Mouse (Mus musculus) small intestine, adult 2 months (tissue): ENCODE results near the gene Kcnip1. TPM values are rescaled to one million over a fixed set of nuclear protein-coding genes. Genes with fewer than 3 reads are reported as not detected.

Experiments used
- H3K27ac ChIP-seq: fragments of 200-500 bp; 2 replicates; pipeline ENCODE4 v1.5.1; 2012; ENCODE audit warnings: low read depth, low read length, control low read depth, inconsistent platforms; ENCODE audit not compliant: insufficient read depth
- H3K27me3 ChIP-seq: fragments of 200-500 bp; 2 replicates; pipeline ENCODE4 v1.6.1; 2012; ENCODE audit warnings: mild to moderate bottlenecking, moderate library complexity, low read length, inconsistent platforms; ENCODE audit not compliant: control insufficient read depth, insufficient read depth
- H3K36me3 ChIP-seq: fragments of 200-500 bp; 2 replicates; pipeline ENCODE4 v1.6.1; 2012; ENCODE audit warnings: mild to moderate bottlenecking, low read length, control low read depth, inconsistent platforms; ENCODE audit not compliant: control insufficient read depth, insufficient read depth
- H3K4me1 ChIP-seq: fragments of 200-500 bp; 2 replicates; pipeline ENCODE4 v1.6.1; 2012; ENCODE audit warnings: low read length, inconsistent platforms, mixed read lengths; ENCODE audit not compliant: control insufficient read depth, insufficient read depth, insufficient read length
- H3K4me3 ChIP-seq: fragments of 200-500 bp; 2 replicates; pipeline ENCODE4 v1.5.1; 2012; ENCODE audit warnings: low read depth, mild to moderate bottlenecking, control low read depth, inconsistent platforms, low read length, moderate library complexity
- CTCF ChIP-seq: fragments of 200-500 bp; IDR thresholded peaks from 2 replicates; pipeline ENCODE4 v1.5.1; 2012; ENCODE audit warnings: low read depth, mild to moderate bottlenecking, control low read depth, inconsistent platforms, low read length, moderate library complexity, mixed read lengths; ENCODE audit not compliant: insufficient replicate concordance, insufficient read length; ENCODE audit errors: extremely low read depth
- POLR2A ChIP-seq: fragments of 200-500 bp; IDR thresholded peaks from 2 replicates; pipeline ENCODE4 v1.6.1; 2012; ENCODE audit warnings: low read depth, mild to moderate bottlenecking, control low read depth, inconsistent platforms, low read length, moderate library complexity
- WGBS: fragments of 180-500 bp; shearing (Covaris S2); methylation state at CpG from one replicate; pipeline ENCODE4 v1.1.7; 2018; 5-methylcytosine and 5-hydroxymethylcytosine counted together
- polyA plus RNA-seq: library from polyadenylated mRNA; depleted of rRNA; stranded (reverse); fragments of >200 nt; gene quantifications from 2 replicates; pipeline ENCODE4 v1.2.3, GENCODE M21; 2012

Kcnip1 gene
- polyA plus RNA-seq, 1 experiment: 0.08 TPM

DNA sequence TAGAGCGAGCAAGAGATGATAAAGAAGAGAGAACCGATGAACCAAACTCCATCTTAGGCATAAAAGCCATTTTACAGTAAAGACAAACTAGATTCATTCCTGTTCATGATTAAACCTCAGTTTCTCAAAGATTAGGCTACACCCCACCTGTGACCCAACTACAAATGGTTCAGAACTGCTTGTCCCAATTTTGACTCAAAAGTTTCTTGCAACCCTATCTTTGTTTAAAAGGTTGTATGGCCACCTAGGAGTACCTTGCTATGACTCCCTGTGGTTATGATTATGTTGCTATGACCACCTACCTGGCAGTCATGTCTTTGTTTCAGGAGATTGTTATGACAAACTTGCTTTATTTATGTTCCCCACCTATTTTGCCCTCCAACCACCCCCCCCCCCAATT, 14.7 kb upstream of the Kcnip1 start:
- Histone ChIP-seq H3K4me1 (0 out of 2 replicates have a peak, but pooled peaks cover 5% of the 10 kb centered on the region), H3K27ac (no peak overlapping the region), H3K27me3 (no peaks in the 10 kb centered on the region), H3K36me3 (no peaks in the 10 kb centered on the region), H3K4me3 (no peak overlapping the region)
- WGBS: 68% methylated on average over 2 of the region's 2 CpGs
- TF ChIP-seq POLR2A (no peak), CTCF (no peak)

DNA sequence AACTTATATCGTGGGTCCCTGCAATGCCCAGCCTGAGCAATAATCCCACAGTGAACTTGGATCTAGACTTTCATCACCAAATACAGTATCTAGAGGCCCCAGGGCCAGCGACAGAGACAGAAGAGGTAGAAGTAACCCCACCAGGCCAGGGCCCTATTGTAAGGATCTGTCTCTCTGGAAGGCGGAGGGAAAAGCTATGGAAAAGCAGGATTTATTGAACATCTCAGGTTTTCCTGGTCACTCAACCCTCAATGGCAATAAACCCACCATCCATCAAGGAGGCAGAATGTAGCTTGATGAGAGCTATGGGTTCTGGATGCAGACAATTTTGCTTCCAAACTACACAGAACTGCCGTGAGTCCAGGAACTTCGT, 9.6 kb upstream of the Kcnip1 start:
- TF ChIP-seq CTCF: no peak
- Histone ChIP-seq H3K4me3 (no peak overlapping the region), H3K4me1 (no peaks in the 10 kb centered on the region), H3K27ac (no peak overlapping the region), H3K36me3 (no peaks in the 10 kb centered on the region), H3K27me3 (no peaks in the 10 kb centered on the region)
- 74% methylated on average over 5 of the region's 5 CpGs for WGBS

DNA sequence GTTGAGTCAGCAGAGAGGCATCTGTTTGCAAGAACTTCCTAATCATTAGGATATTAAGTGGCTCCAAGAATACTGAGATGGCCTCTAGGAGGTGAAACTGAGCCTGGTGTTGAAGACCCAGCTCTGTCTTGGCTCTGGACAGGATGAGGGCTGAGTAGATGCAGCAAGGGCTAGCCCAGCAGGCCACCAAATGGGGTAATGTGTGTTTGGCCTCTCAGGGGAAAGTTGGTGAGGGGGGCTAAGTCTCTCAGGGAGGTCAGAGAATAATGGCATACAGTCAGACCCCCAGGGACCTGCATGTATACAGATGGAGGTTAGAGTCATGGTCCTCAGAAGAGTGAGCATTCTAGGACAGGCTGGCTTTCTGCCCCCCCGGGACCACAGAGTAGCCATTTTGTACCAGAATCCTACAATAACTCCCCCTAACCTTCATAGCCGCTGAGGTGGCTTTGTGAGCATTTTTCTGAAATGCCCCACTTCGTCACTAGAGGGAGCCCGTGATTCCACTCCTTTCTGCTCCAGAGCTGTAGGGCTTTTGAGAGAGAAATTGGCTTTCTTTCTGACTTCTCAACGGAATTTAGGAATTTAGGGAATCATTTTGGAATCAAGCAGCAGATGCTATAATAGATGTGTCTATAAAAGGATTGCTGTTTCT, 9.1 kb upstream of the Kcnip1 start:
- TF ChIP-seq POLR2A (no peak), CTCF (peak; percentile 51; the same call in 1 of the 2 replicates)
- H3K4me3 ChIP-seq: no peak overlapping the region
- H3K4me1 ChIP-seq: no peaks in the 10 kb centered on the region
- no peaks in the 10 kb centered on the region for H3K27me3 ChIP-seq
- no peaks in the 10 kb centered on the region for H3K36me3 ChIP-seq
- H3K27ac ChIP-seq: no peak overlapping the region
- WGBS: 4% methylated on average over 5 of the region's 5 CpGs

DNA sequence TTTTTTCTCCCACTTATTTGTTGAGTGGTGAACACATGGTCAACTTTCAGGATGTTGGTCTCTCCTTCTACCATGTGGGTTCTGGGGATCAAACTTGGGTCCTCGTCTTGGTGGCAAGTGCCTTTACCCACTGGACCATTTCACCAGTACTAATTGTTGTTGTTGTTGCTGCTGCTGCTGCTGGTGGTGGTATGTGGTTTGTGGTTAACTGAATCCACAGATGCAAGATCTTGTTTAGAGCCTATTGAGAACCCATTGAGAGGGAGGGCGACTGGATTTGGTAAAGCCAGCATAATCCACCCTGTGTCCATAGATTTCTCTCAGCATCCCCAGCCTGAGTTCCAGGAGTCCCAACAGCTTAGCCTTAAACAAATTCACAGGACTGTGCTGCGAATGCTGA, 7.5 kb upstream of the Kcnip1 start:
- Histone ChIP-seq H3K36me3 (no peaks in the 10 kb centered on the region), H3K27ac (no peak overlapping the region), H3K4me1 (no peaks in the 10 kb centered on the region), H3K27me3 (no peaks in the 10 kb centered on the region), H3K4me3 (no peak overlapping the region)
- WGBS: 66% methylated on average over 3 of the region's 3 CpGs
- TF ChIP-seq CTCF (no peak), POLR2A (no peak)

DNA sequence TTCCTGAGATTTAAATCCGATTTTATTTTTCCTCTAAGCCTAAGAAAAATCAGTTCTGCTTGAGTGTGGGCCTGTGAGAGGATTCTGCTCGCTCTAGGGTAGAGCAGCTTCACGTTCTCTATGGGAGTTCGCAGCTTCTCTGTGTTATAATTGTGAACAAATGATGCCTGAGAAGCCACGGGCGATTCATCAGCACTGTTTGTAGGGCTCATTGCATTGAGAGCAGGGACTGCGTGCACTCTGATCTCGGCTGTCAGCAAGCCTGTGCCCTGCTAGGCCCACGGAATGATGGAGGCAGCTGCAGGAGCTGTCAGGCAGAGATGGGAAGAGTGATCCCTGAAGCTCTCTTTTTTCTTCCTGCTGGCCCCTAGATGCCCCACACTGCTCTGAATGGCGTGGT, 5.3 kb upstream of the Kcnip1 start:
- Histone ChIP-seq H3K4me3 (no peak overlapping the region), H3K36me3 (no peaks in the 10 kb centered on the region), H3K27me3 (no peaks in the 10 kb centered on the region), H3K27ac (no peak overlapping the region), H3K4me1 (no peaks in the 10 kb centered on the region)
- 77% methylated on average over 10 of the region's 10 CpGs for WGBS
- TF ChIP-seq POLR2A (no peak), CTCF (no peak)

DNA sequence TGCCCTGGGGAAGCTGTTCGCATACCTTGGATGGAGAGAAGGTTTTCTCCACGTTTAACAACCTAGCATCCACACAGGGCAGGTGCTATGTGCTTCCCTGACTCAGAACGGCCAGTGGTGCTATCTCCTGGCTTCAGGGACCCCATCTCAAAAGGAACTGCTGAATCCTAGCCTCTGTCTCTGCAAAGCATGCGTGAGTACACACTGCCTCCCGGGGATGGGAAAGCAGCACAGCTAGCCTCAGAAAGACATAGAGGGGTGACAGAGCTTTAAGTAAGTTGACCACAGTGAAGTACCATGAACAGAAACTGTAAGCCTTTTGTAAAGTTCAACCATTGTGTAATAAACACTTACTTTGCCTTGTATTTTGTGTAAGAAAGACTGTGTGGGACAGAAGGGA, 544 bp upstream of the Kcnip1 start:
- no peaks in the 10 kb centered on the region for H3K36me3 ChIP-seq
- H3K4me1 ChIP-seq: no peaks in the 10 kb centered on the region
- 46% methylated on average over 5 of the region's 5 CpGs for WGBS
- no peaks in the 10 kb centered on the region for H3K27me3 ChIP-seq
- TF ChIP-seq POLR2A: no peak
- TF ChIP-seq CTCF: no peak
- H3K27ac ChIP-seq: no peak overlapping the region
- no peak overlapping the region for H3K4me3 ChIP-seq

DNA sequence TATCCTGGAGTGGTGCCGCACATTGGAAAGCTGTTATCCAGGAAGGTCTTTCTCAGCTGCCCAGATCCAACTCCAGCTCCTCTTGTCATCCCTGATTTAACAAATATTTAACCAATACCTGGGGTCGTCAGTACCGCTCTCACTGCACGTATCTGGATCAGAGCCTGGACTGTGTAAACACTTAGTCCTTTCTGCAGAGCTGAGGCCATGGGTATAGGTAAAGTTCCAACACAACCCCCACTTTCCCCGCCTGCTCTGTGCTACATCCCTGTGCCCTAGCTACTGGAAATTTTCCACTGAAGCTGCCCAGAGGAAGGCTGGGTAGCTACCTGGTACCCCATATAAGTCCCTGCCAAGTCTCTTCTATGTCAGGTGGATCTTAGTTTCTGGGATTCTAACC, 3.0 kb downstream of the Kcnip1 start:
- H3K27me3 ChIP-seq: no peaks in the 10 kb centered on the region
- 28% methylated on average over 5 of the region's 5 CpGs for WGBS
- no peaks in the 10 kb centered on the region for H3K4me1 ChIP-seq
- H3K36me3 ChIP-seq: no peaks in the 10 kb centered on the region
- no peak overlapping the region for H3K4me3 ChIP-seq
- H3K27ac ChIP-seq: no peak overlapping the region
- TF ChIP-seq CTCF: no peak
- no peak for TF ChIP-seq POLR2A
